Mouse (Mus musculus): ENCODE data around the gene Bmp3. TPM values are rescaled to one million over a fixed set of nuclear protein-coding genes. Genes with fewer than 3 reads are reported as not detected.

The Bmp3 gene
- 1.2 and 1.3 TPM in 2 replicates for polyA plus RNA-seq (2015; fragmentation: Nextera tagmentation; extraction: Ambion mirVana)

DNA sequence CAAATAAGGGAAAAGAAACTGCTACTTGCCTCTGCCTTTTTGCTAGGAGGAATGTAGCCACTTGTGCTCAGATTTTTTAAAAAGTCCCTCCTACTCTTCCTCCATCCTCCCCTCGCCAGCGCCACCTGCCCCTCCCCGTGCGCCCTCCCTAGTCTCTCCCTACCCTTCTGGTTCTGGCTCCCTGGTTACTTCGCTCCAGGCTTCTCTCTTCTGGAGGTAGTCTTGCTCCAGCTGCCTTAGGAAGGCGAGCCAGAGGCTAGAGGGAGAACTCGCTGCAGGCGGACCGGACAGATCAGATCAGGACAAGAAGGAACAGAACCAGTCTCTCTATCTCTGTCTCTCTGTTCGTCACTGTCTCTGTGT, at the start of gene Bmp3:
Bmp3 (plus strand) TSS at position 152 of the 363 bp plus-strand sequence.
- Histone ChIP-seq H3K4me1 (peaks cover 17% of the 10 kb centered on the region), H3K27me3 (replicated peaks) (peaks cover 35% of the 10 kb centered on the region), H3K4me2 (peak within 1 kb of the TSS; percentile 99), H3K9me3 (no peaks in the 10 kb centered on the region), H3K36me3 (replicated peaks) (no peaks in the 10 kb centered on the region), H3K27ac (no peak within 1 kb of the TSS), H3K9ac (peak within 1 kb of the TSS; percentile 63), H3K4me3 (peak within 1 kb of the TSS; percentile 60)
- 2% methylated on average over 10 of the region's 10 CpGs for WGBS
- peak; percentile 67 for ATAC-seq (replicated peaks)

GRCm38 (mm10) chr5:98804761-98805160, 49.5 kb upstream of the Bmp3 start:
- Histone ChIP-seq H3K4me3 (no peak overlapping the region), H3K4me1 (no peaks in the 10 kb centered on the region), H3K27me3 (replicated peaks) (no peaks in the 10 kb centered on the region), H3K9me3 (no peaks in the 10 kb centered on the region), H3K9ac (no peak overlapping the region), H3K4me2 (no peak overlapping the region), H3K27ac (no peak overlapping the region), H3K36me3 (replicated peaks) (no peaks in the 10 kb centered on the region)
- 87% methylated on average over 6 of the region's 6 CpGs for WGBS
- no peak for ATAC-seq (replicated peaks)

GRCm38 (mm10) chr5:98806492-98806891, 47.7 kb upstream of the Bmp3 start:
- WGBS, result 96% methylated on average over 4 of the region's 4 CpGs
- no peaks in the 10 kb centered on the region for H3K27me3 ChIP-seq (replicated peaks)
- H3K9ac ChIP-seq, result no peak overlapping the region
- no peak overlapping the region for H3K4me3 ChIP-seq
- H3K9me3 ChIP-seq, result no peaks in the 10 kb centered on the region
- ATAC-seq (replicated peaks), result no peak
- H3K4me2 ChIP-seq, result no peak overlapping the region
- H3K36me3 ChIP-seq (replicated peaks), result no peaks in the 10 kb centered on the region
- no peak overlapping the region for H3K27ac ChIP-seq
- H3K4me1 ChIP-seq, result no peaks in the 10 kb centered on the region

DNA sequence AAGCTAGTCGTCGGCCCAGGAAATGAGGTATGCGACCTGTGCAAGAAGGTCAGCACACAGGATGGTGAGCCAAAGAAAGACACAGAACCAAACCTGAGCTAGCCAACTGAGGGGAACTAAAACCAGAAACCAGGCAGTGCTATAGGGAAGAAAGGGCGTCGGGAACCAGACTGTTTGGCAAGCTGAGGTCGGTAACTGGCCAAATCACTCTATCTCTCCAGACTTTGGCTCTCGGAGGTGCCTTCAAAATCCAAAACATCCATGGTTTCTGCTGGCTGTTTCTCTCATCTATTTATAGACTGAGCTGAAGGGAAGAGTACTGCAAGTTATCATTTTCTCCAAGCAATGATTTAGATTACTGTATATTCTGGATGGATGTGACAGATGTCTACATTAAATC, 47.2 kb upstream of the Bmp3 start:
- no peak overlapping the region for H3K4me3 ChIP-seq
- 93% methylated on average over 7 of the region's 7 CpGs for WGBS

GRCm38 (mm10) chr5:98807953-98808352, 46.3 kb upstream of the Bmp3 start:
- no peaks in the 10 kb centered on the region for H3K4me1 ChIP-seq
- no peak overlapping the region for H3K4me3 ChIP-seq
- 57% methylated on average over 9 of the region's 9 CpGs for WGBS
- H3K27me3 ChIP-seq (replicated peaks), result no peaks in the 10 kb centered on the region
- no peak for ATAC-seq (replicated peaks)
- no peak overlapping the region for H3K9ac ChIP-seq
- H3K9me3 ChIP-seq, result no peaks in the 10 kb centered on the region
- H3K27ac ChIP-seq, result no peak overlapping the region
- no peaks in the 10 kb centered on the region for H3K36me3 ChIP-seq (replicated peaks)
- no peak overlapping the region for H3K4me2 ChIP-seq

More for the DNA sequence above, 47.2 kb upstream of the Bmp3 start:
- Histone ChIP-seq H3K9me3 (no peaks in the 10 kb centered on the region), H3K4me2 (no peak overlapping the region), H3K27ac (no peak overlapping the region), H3K36me3 (replicated peaks) (no peaks in the 10 kb centered on the region), H3K27me3 (replicated peaks) (no peaks in the 10 kb centered on the region), H3K4me1 (no peaks in the 10 kb centered on the region), H3K9ac (no peak overlapping the region)
- no peak for ATAC-seq (replicated peaks)

- no peaks in the 10 kb centered on the region for H3K27me3 ChIP-seq (replicated peaks)
- no peaks in the 10 kb centered on the region for H3K9me3 ChIP-seq
- WGBS, result 86% methylated on average over 1 of the region's 1 CpGs
- no peak overlapping the region for H3K9ac ChIP-seq
- no peak overlapping the region for H3K4me2 ChIP-seq
- H3K4me3 ChIP-seq, result no peak overlapping the region
- no peak for ATAC-seq (replicated peaks)
- H3K27ac ChIP-seq, result no peak overlapping the region
- no peaks in the 10 kb centered on the region for H3K36me3 ChIP-seq (replicated peaks)
- no peaks in the 10 kb centered on the region for H3K4me1 ChIP-seq
These were observed 41.8 kb upstream of the Bmp3 start for GRCm38 (mm10) chr5:98812380-98812779.

DNA sequence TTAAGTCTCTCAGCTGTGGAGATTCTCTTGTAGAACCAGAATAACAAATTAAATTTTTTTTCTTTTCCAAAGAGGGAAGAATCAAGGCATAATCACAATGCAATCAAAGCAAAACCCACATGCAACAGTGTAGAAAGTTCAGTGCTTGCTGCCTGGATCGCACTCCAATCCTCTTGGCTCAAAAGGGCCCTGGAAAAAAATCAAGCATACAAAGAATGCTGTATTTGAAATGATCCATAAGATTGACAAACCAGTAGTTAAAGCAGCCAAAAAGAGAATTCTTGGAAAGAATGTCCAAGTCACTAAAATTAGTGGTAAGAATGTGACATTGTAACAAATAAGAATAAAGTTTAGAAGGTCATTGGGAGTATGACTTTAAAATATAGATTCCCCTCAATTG, 38.9 kb upstream of the Bmp3 start:
- no peaks in the 10 kb centered on the region for H3K27me3 ChIP-seq (replicated peaks)
- H3K36me3 ChIP-seq (replicated peaks), result no peaks in the 10 kb centered on the region
- H3K4me2 ChIP-seq, result no peak overlapping the region
- H3K9ac ChIP-seq, result no peak overlapping the region
- H3K4me1 ChIP-seq, result no peaks in the 10 kb centered on the region
- no peak for ATAC-seq (replicated peaks)
- H3K27ac ChIP-seq, result no peak overlapping the region
- H3K9me3 ChIP-seq, result no peaks in the 10 kb centered on the region
- no peak overlapping the region for H3K4me3 ChIP-seq
- WGBS, result 96% methylated on average over 1 of the region's 1 CpGs

- no peak overlapping the region for H3K4me2 ChIP-seq
- no peaks in the 10 kb centered on the region for H3K4me1 ChIP-seq
- H3K36me3 ChIP-seq (replicated peaks), result no peaks in the 10 kb centered on the region
- H3K27ac ChIP-seq, result no peak overlapping the region
- no peak overlapping the region for H3K9ac ChIP-seq
- H3K27me3 ChIP-seq (replicated peaks), result no peaks in the 10 kb centered on the region
- 82% methylated on average over 9 of the region's 9 CpGs for WGBS
- H3K4me3 ChIP-seq, result no peak overlapping the region
- no peak for ATAC-seq (replicated peaks)
- H3K9me3 ChIP-seq, result no peaks in the 10 kb centered on the region
These were observed 20.5 kb upstream of the Bmp3 start for GRCm38 (mm10) chr5:98833760-98834159.

DNA sequence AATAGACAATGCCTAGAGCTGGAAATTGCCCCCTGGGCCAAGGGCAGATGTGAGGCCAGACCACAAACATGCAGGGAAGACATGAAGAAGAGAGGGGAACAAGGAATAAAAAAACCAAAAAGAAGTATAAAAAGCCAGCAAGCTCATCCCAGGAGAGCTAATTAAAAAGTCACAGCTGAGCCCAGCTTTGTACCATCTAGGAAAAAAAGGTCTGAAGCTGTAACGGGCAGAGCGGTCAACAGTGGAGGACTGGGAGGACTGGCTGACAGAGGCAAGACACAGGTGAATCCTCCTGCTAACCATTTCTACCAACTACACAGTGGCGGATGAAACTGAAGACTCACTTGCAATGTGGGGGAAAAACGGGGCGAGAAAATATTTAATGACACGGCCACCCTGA, 19.9 kb upstream of the Bmp3 start:
- Histone ChIP-seq H3K4me3 (no peak overlapping the region), H3K36me3 (replicated peaks) (no peaks in the 10 kb centered on the region), H3K9me3 (no peaks in the 10 kb centered on the region), H3K27me3 (replicated peaks) (no peaks in the 10 kb centered on the region), H3K4me2 (no peak overlapping the region), H3K4me1 (no peaks in the 10 kb centered on the region), H3K27ac (no peak overlapping the region), H3K9ac (no peak overlapping the region)
- 67% methylated on average over 6 of the region's 6 CpGs for WGBS
- peak; percentile 60; the same call in 1 of the 2 replicates for ATAC-seq (replicated peaks)

GRCm38 (mm10) chr5:98842600-98843310, 11.5 kb upstream of the Bmp3 start:
- Histone ChIP-seq H3K4me1 (no peaks in the 10 kb centered on the region), H3K4me3 (no peak overlapping the region), H3K9me3 (no peaks in the 10 kb centered on the region), H3K9ac (no peak overlapping the region), H3K4me2 (no peak overlapping the region), H3K27ac (no peak overlapping the region), H3K36me3 (replicated peaks) (no peaks in the 10 kb centered on the region), H3K27me3 (replicated peaks) (no peaks in the 10 kb centered on the region)
- ATAC-seq (replicated peaks), result no peak
- 87% methylated on average over 7 of the region's 7 CpGs for WGBS

- H3K27ac ChIP-seq, result no peak overlapping the region
- no peak for ATAC-seq (replicated peaks)
- WGBS, result 78% methylated on average over 1 of the region's 1 CpGs
- no peaks in the 10 kb centered on the region for H3K36me3 ChIP-seq (replicated peaks)
- no peak overlapping the region for H3K4me3 ChIP-seq
- no peak overlapping the region for H3K4me2 ChIP-seq
- no peak overlapping the region for H3K9ac ChIP-seq
- H3K27me3 ChIP-seq (replicated peaks), result no peaks in the 10 kb centered on the region
- no peaks in the 10 kb centered on the region for H3K9me3 ChIP-seq
- no peaks in the 10 kb centered on the region for H3K4me1 ChIP-seq
These were observed 9.6 kb upstream of the Bmp3 start for GRCm38 (mm10) chr5:98844664-98845063.

GRCm38 (mm10) chr5:98854627-98855564, 681 bp downstream of the Bmp3 start:
- Histone ChIP-seq H3K36me3 (replicated peaks) (no peaks in the 10 kb centered on the region), H3K4me1 (peaks cover 17% of the 10 kb centered on the region), H3K27me3 (replicated peaks) (peaks cover 35% of the 10 kb centered on the region), H3K9me3 (no peaks in the 10 kb centered on the region), H3K9ac (peak overlapping the region; percentile 63), H3K4me2 (peak overlapping the region; percentile 99), H3K27ac (no peak overlapping the region), H3K4me3 (peak overlapping the region; percentile 60)
- under 1% methylated on average over 71 of the region's 75 CpGs for WGBS
- ATAC-seq (replicated peaks), result peak; percentile 77
